Mouse (Mus musculus) heart, adult 2 months (tissue): ENCODE results near the gene Ptges. TPM values are rescaled to one million over a fixed set of nuclear protein-coding genes. Genes with fewer than 3 reads are reported as not detected.

Experiments
- DNase-seq, 2 experiments: peaks; one replicate each; pipeline ENCODE4 v3.0.0; 2021
- H3K27ac ChIP-seq: fragments of 200-600 bp; 2 replicates; pipeline ENCODE4 v1.8.1; 2022
- H3K27me3 ChIP-seq: fragments of 200-500 bp; 2 replicates; pipeline ENCODE4 v1.6.1; 2012; ENCODE audit warnings: mild to moderate bottlenecking, low read length, inconsistent platforms, mixed read lengths; ENCODE audit not compliant: control insufficient read depth, insufficient read depth
- H3K36me3 ChIP-seq: fragments of 200-500 bp; 2 replicates; pipeline ENCODE4 v1.6.1; 2012; ENCODE audit warnings: low read length, inconsistent platforms; ENCODE audit not compliant: control insufficient read depth, insufficient read depth
- H3K4me1 ChIP-seq: fragments of 200-500 bp; 2 replicates; pipeline ENCODE4 v1.6.1; 2011; ENCODE audit warnings: low read length; ENCODE audit not compliant: control insufficient read depth, insufficient read depth
- H3K4me3 ChIP-seq: fragments of 200-600 bp; 2 replicates; pipeline ENCODE4 v1.8.1; 2022
- H3K79me2 ChIP-seq: fragments of 200-500 bp; replicated peaks from 2 replicates; pipeline ENCODE4 v1.6.1; 2012; ENCODE audit warnings: mild to moderate bottlenecking, inconsistent platforms, low read length, moderate library complexity, mixed read lengths; ENCODE audit not compliant: control insufficient read depth, insufficient read depth
- H3K9ac ChIP-seq: fragments of 200-500 bp; 2 replicates; pipeline ENCODE4 v1.6.1; 2012; ENCODE audit warnings: low read depth, mild to moderate bottlenecking, control low read depth, inconsistent platforms, low read length, mixed read lengths
- CTCF ChIP-seq: fragments of 200-600 bp; IDR thresholded peaks from 2 replicates; pipeline ENCODE4 v1.8.1; 2022; ENCODE audit warnings: antibody characterized with exemption, mild to moderate bottlenecking, moderate library complexity
- EP300 ChIP-seq: fragments of 200-500 bp; IDR thresholded peaks from 2 replicates; pipeline ENCODE4 v1.6.1; 2011; ENCODE audit warnings: low read depth, low read length, control low read depth; ENCODE audit not compliant: insufficient read depth
- POLR2A ChIP-seq: fragments of 200-500 bp; IDR thresholded peaks from 2 replicates; pipeline ENCODE4 v1.6.1; 2011; ENCODE audit warnings: mild to moderate bottlenecking, low read depth, low read length, control low read depth; ENCODE audit not compliant: insufficient read depth
- WGBS: fragments of 180-500 bp; shearing (Covaris S2); methylation state at CpG from one replicate; pipeline ENCODE4 v1.1.7; 2018; 5-methylcytosine and 5-hydroxymethylcytosine counted together
- intact Hi-C: fragments of 180-260 bp; cut with DNase I; formaldehyde crosslinking; loops from one replicate; pipeline ENCODE4 v1.15.1; 2025
- polyA plus RNA-seq: library from polyadenylated mRNA; depleted of rRNA; stranded (reverse); fragments of >200 nt; gene quantifications from 2 replicates; pipeline ENCODE4 v1.2.3, GENCODE M21; 2012
- total RNA-seq, 2 experiments: library from RNA; stranded (reverse); gene quantifications; 2 replicates each; pipeline ENCODE4 v1.2.3; 2021

Gene Ptges
- total and polyA plus RNA-seq, 3 experiments: 2.5 to 4.8 (median 2.8) TPM

DNA sequence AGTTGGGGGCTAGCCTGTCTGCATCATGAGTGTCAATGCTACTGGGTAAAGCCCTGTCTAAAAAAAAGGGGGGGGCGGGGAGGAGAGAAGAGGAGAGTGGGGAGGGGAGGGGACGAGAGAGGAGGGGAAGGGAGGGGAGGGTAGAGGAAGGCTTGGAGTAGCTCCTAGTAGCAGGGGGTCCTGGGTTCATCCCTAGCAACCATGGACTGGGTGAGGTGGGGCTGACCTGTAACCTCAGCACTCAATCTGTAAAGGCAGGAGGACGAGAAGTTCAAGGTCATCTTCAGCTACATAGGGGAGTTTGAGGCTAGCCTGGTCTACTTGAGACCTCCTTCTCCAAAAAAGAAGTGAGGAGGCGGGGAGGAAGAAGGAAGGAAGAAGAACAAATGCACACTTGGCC is 67.6 kb downstream of the Ptges start:
- intact Hi-C loops: no loop called here
- Histone ChIP-seq H3K79me2 (no peaks in the 10 kb centered on the region), H3K36me3 (no peaks in the 10 kb centered on the region), H3K27me3 (no peaks in the 10 kb centered on the region), H3K4me1 (peaks cover 2% of the 10 kb centered on the region; the same call in 1 of the 2 replicates), H3K27ac (no peak overlapping the region), H3K9ac (no peak overlapping the region), H3K4me3 (no peak overlapping the region)
- DNase-seq: no peak
- no peak for TF ChIP-seq EP300
- no peak for TF ChIP-seq POLR2A
- no peak for TF ChIP-seq CTCF
- 72% methylated on average over 4 of the region's 4 CpGs for WGBS

DNA sequence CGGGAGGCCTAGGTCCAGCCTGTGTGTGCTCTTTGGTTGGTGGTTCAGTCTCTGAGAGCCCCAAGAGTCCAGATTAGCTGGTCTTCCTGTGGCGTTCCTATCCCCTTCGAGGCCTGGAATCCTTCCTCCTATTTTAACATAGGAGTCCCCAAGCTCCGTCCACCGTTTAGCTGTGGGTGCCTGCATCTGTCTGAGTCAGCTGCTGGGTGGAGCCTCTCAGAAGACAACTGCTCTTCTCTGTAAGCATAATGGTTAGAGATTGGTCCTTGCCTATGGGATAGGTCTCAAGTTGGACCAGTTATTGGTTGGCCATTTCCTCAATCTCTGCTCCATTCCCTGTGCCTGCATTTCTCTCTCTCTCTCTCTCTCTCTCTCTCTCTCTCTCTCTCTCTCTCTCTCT is 69.9 kb downstream of the Ptges start:
- Histone ChIP-seq H3K4me1 (peaks cover 2% of the 10 kb centered on the region; the same call in 1 of the 2 replicates), H3K27ac (no peak overlapping the region), H3K79me2 (no peaks in the 10 kb centered on the region), H3K9ac (no peak overlapping the region), H3K4me3 (no peak overlapping the region), H3K27me3 (no peaks in the 10 kb centered on the region), H3K36me3 (no peaks in the 10 kb centered on the region)
- WGBS: 70% methylated on average over 5 of the region's 5 CpGs
- intact Hi-C loops: no loop called here
- TF ChIP-seq EP300 (no peak), POLR2A (no peak), CTCF (no peak)
- no peak for DNase-seq

DNA sequence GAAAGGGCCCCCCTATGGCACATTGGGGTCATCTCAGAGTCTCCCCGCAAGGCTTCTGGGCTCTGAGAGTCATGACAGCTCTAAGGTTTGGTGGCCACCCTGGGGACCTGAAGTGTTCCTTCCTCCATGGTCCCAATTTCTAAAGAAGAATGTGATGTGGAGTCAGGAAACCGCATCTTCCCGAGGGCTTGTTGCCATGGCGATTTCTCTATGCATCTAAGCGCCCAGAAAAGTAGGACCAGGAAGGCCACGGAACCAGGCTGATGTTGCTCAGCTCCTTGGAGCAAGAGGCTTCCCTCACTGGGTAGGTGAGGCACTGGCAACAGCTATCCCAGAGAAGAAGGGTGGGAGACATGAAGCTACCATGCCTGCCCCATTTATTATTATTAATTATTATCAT is 72.6 kb downstream of the Ptges start:
- no peak overlapping the region for H3K9ac ChIP-seq
- no peak for DNase-seq
- intact Hi-C loops: no loop called here
- H3K27me3 ChIP-seq: no peaks in the 10 kb centered on the region
- H3K79me2 ChIP-seq: no peaks in the 10 kb centered on the region
- no peak overlapping the region for H3K4me3 ChIP-seq
- H3K4me1 ChIP-seq: no peaks in the 10 kb centered on the region
- WGBS: 75% methylated on average over 6 of the region's 6 CpGs
- no peaks in the 10 kb centered on the region for H3K36me3 ChIP-seq
- H3K27ac ChIP-seq: no peak overlapping the region
- no peak for TF ChIP-seq POLR2A
- TF ChIP-seq EP300: no peak
- TF ChIP-seq CTCF: no peak

DNA sequence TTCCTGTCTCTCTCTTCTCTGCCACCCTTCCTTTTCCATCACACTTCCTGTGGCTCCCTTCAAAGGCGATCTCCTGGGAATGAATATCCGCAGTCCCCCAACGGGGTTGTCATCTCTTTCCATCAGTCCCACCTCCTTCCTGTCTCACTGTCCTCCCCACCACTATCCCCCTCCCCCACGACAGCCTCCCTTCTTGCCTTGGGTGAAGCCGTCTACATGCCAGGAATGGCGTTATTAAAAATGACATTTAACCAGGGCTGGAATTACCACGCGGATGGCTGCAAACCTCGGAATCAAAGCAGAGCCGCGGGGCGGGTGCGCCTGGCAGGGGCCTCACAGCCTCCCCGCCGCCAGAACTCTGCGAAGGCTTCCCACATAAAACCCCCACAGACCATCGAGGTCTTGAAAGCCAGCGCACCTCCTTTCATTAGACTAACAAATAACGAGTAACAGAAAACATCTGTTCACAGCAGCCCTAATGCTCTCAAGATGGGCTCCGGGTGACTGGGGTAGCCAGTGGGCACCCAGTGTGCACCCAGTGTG is 76.8 kb downstream of the Ptges start:
- no peaks in the 10 kb centered on the region for H3K36me3 ChIP-seq
- H3K27me3 ChIP-seq: no peaks in the 10 kb centered on the region
- no peak for DNase-seq
- no peaks in the 10 kb centered on the region for H3K79me2 ChIP-seq
- H3K9ac ChIP-seq: no peak overlapping the region
- intact Hi-C loops: no loop called here
- H3K4me3 ChIP-seq: no peak overlapping the region
- H3K27ac ChIP-seq: no peak overlapping the region
- H3K4me1 ChIP-seq: no peaks in the 10 kb centered on the region
- WGBS: 31% methylated on average over 20 of the region's 20 CpGs
- no peak for TF ChIP-seq EP300
- no peak for TF ChIP-seq CTCF
- TF ChIP-seq POLR2A: no peak

DNA sequence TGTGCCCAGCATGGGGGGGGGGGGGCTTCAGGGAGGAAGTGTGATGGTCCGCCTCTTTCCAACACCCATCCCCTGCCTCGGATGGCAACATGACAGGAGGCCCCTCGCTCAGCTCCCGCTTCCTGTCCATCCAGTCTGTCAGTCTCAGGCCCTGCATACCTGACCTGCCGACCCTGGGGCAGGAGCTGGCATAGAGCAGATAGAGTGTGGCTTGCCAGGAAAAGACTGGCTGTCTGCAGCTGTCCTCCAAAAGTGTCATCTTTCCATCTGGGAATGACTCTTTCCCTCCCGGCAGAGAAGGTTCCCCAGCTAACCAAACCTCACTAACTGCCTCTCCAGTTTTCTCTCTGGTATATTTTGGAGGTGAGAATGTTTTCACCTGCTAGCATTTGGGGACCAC is 79.1 kb downstream of the Ptges start:
- H3K4me3 ChIP-seq: no peak overlapping the region
- TF ChIP-seq EP300 (no peak), POLR2A (no peak), CTCF (no peak)
- no peak for DNase-seq
- H3K36me3 ChIP-seq: no peaks in the 10 kb centered on the region
- intact Hi-C loops: no loop called here
- H3K27me3 ChIP-seq: no peaks in the 10 kb centered on the region
- peaks cover 1% of the 10 kb centered on the region; the same call in 1 of the 2 replicates for H3K4me1 ChIP-seq
- no peak overlapping the region for H3K27ac ChIP-seq
- no peaks in the 10 kb centered on the region for H3K79me2 ChIP-seq
- no peak overlapping the region for H3K9ac ChIP-seq
- 40% methylated on average over 6 of the region's 6 CpGs for WGBS

DNA sequence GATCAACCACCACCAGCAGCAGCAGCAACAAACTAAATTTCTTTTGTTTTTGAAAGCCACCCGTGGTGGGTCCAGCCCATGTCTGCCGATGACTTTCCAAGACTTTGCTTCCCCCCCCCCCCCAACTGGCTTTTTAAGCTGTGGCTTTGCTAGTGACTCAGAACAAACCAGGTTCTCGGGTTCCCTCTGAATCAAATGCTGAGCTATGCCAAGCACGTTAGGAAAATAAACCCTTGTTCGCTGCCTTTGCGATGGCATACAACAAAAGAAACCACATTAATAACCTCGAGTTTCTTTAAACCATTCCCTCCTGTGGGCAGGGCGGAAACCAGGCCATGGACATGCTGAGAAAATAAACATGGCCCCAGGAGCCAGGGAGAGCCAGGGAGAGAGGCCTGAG is 81.5 kb downstream of the Ptges start:
- Histone ChIP-seq H3K27me3 (no peaks in the 10 kb centered on the region; the same call in 1 of the 2 replicates), H3K79me2 (no peaks in the 10 kb centered on the region), H3K27ac (no peak overlapping the region), H3K9ac (no peak overlapping the region), H3K4me3 (no peak overlapping the region), H3K36me3 (no peaks in the 10 kb centered on the region), H3K4me1 (peaks cover 1% of the 10 kb centered on the region; the same call in 1 of the 2 replicates)
- TF ChIP-seq EP300: no peak
- TF ChIP-seq POLR2A: no peak
- TF ChIP-seq CTCF: no peak
- no peak for DNase-seq
- intact Hi-C loops: no loop called here
- 75% methylated on average over 8 of the region's 8 CpGs for WGBS
